Mouse (Mus musculus) limb, embryonic 14.5 days (tissue): ENCODE measurements around the gene Gm49368. TPM values are rescaled to one million over a fixed set of nuclear protein-coding genes. Genes with fewer than 3 reads are reported as not detected.

Source experiments
- ATAC-seq: fragments of 200-750 bp; cut with Nextera tagmentation; 2 replicates; pipeline ENCODE4 v1.8.0; 2017; ENCODE audit warnings: low read depth, moderate number of reproducible peaks, moderate TSS enrichment; ENCODE audit not compliant: low FRiP score
- DNase-seq: peaks from one replicate; pipeline ENCODE4 v3.0.0-alpha.2; 2015; ENCODE audit warnings: low spot score
- H3K27ac ChIP-seq: fragments of 300-500 bp; sonication (generic); replicated peaks from 2 replicates; pipeline ENCODE4 v1.5.1; 2014; ENCODE audit warnings: low read depth, mild to moderate bottlenecking, low read length, moderate library complexity, mixed read lengths
- H3K27me3 ChIP-seq: fragments of 300-500 bp; sonication (generic); 2 replicates; pipeline ENCODE4 v1.6.1; 2014; ENCODE audit warnings: low read length, mixed read lengths; ENCODE audit not compliant: control insufficient read depth, insufficient read depth
- H3K36me3 ChIP-seq: fragments of 300-500 bp; sonication (generic); 2 replicates; pipeline ENCODE4 v1.6.1; 2014; ENCODE audit warnings: mild to moderate bottlenecking, low read length, moderate library complexity, mixed read lengths; ENCODE audit not compliant: control insufficient read depth, insufficient read depth
- H3K4me1 ChIP-seq: fragments of 300-500 bp; sonication (generic); 2 replicates; pipeline ENCODE4 v1.6.1; 2014; ENCODE audit warnings: antibody characterized with exemption, low read length, mixed read lengths; ENCODE audit not compliant: control insufficient read depth, insufficient read depth
- H3K4me2 ChIP-seq: fragments of 300-500 bp; sonication (generic); replicated peaks from 2 replicates; pipeline ENCODE4 v1.6.1; 2014; ENCODE audit warnings: low read depth, mild to moderate bottlenecking, low read length, moderate library complexity; ENCODE audit not compliant: severe bottlenecking
- H3K4me3 ChIP-seq: fragments of 300-500 bp; sonication (generic); replicated peaks from 2 replicates; pipeline ENCODE4 v1.5.1; 2014; ENCODE audit warnings: low read length
- H3K9ac ChIP-seq: fragments of 300-500 bp; sonication (generic); 2 replicates; pipeline ENCODE4 v1.6.1; 2014; ENCODE audit warnings: mild to moderate bottlenecking, low read depth, low read length, moderate library complexity; ENCODE audit not compliant: severe bottlenecking
- H3K9me3 ChIP-seq: fragments of 300-500 bp; sonication (generic); 2 replicates; pipeline ENCODE4 v1.6.1; 2016; ENCODE audit warnings: low read length; ENCODE audit not compliant: control insufficient read depth
- POLR2A ChIP-seq: fragments of 200-500 bp; IDR thresholded peaks from 2 replicates; pipeline ENCODE4 v1.8.0; 2012; ENCODE audit warnings: inconsistent platforms, mild to moderate bottlenecking, moderate library complexity, borderline replicate concordance; ENCODE audit not compliant: insufficient read depth, insufficient read length; ENCODE audit errors: extremely low read depth
- WGBS: fragments of 180-500 bp; shearing (Covaris S2); extraction: QIAGEN DNeasy Blood & Tissue Kit; methylation state at CpG from one replicate; pipeline ENCODE4 v1.1.7; 2014; 5-methylcytosine and 5-hydroxymethylcytosine counted together
- polyA plus RNA-seq, 2 experiments: library from polyadenylated mRNA; depleted of rRNA in 1 of 2; stranded (reverse) in 1 of 2; unstranded in 1 of 2; fragments of >200 nt; fragmentation: Nextera tagmentation in 1 of 2; extraction: Ambion mirVana in 1 of 2; gene quantifications; 2 replicates each; pipeline versions ENCODE4 v1.2.1 to v1.2.3; 2012 to 2014

The Gm49368 gene
- polyA plus RNA-seq, 2 experiments, result 0.01 TPM; not detected in 1

- H3K9ac ChIP-seq, result no peak overlapping the region
- WGBS, result 48% methylated on average over 3 of the region's 3 CpGs
- ATAC-seq, result no peak
- no peaks in the 10 kb centered on the region for H3K27me3 ChIP-seq
- no peak for TF ChIP-seq POLR2A
- no peaks in the 10 kb centered on the region for H3K36me3 ChIP-seq
- no peak for DNase-seq
- no peak overlapping the region for H3K4me3 ChIP-seq
- no peak overlapping the region for H3K4me2 ChIP-seq
- H3K4me1 ChIP-seq, result no peaks in the 10 kb centered on the region
- H3K27ac ChIP-seq, result no peak overlapping the region
- no peaks in the 10 kb centered on the region for H3K9me3 ChIP-seq
These were observed 107.5 kb downstream of the Gm49368 start for GRCm38 (mm10) chr7:128169996-128170395.

Other genes starting within 250 kb of the Gm49368 start
- 116 and 147 TPM in 2 replicates for gene Stx4a, start 238.4 kb upstream of the Gm49368 start, polyA plus RNA-seq (2012; rRNA removed)
- gene Stx4a, start 238.4 kb upstream of the Gm49368 start, polyA plus RNA-seq (2014; fragmentation: Nextera tagmentation; extraction: Ambion mirVana), result 38.8 and 41.0 TPM in 2 replicates
- 43.9 and 52.1 TPM in 2 replicates for gene Stx1b, start 238.1 kb upstream of the Gm49368 start, polyA plus RNA-seq (2012; rRNA removed)
- gene Stx1b, start 238.1 kb upstream of the Gm49368 start, polyA plus RNA-seq (2014; fragmentation: Nextera tagmentation; extraction: Ambion mirVana), result 4.0 and 6.3 TPM in 2 replicates
- gene Zfp646, start 186.5 kb upstream of the Gm49368 start, polyA plus RNA-seq (2012; rRNA removed), result 19.1 and 20.1 TPM in 2 replicates
- gene Zfp646, start 186.5 kb upstream of the Gm49368 start, polyA plus RNA-seq (2014; fragmentation: Nextera tagmentation; extraction: Ambion mirVana), result 12.4 and 15.3 TPM in 2 replicates
- gene Zfp668, start 185.9 kb upstream of the Gm49368 start, polyA plus RNA-seq (2012; rRNA removed), result 11.0 and 14.9 TPM in 2 replicates
- gene Zfp668, start 185.9 kb upstream of the Gm49368 start, polyA plus RNA-seq (2014; fragmentation: Nextera tagmentation; extraction: Ambion mirVana), result 10.9 and 14.8 TPM in 2 replicates
- 6.9 and 9.6 TPM in 2 replicates for gene Prss53, start 171.7 kb upstream of the Gm49368 start, polyA plus RNA-seq (2012; rRNA removed)
- gene Prss53, start 171.7 kb upstream of the Gm49368 start, polyA plus RNA-seq (2014; fragmentation: Nextera tagmentation; extraction: Ambion mirVana), result 1.3 and 2.0 TPM in 2 replicates
- not detected in 2 replicates for gene Gm21974, start 167.2 kb upstream of the Gm49368 start, polyA plus RNA-seq (2012; rRNA removed)
- not detected in 2 replicates for gene Gm21974, start 167.2 kb upstream of the Gm49368 start, polyA plus RNA-seq (2014; fragmentation: Nextera tagmentation; extraction: Ambion mirVana)
- 242 and 335 TPM in 2 replicates for gene Vkorc1, start 167.1 kb upstream of the Gm49368 start, polyA plus RNA-seq (2012; rRNA removed)
- gene Vkorc1, start 167.1 kb upstream of the Gm49368 start, polyA plus RNA-seq (2014; fragmentation: Nextera tagmentation; extraction: Ambion mirVana), result 244 and 256 TPM in 2 replicates
- 67.0 and 94.6 TPM in 2 replicates for gene Bckdk, start 158.6 kb upstream of the Gm49368 start, polyA plus RNA-seq (2012; rRNA removed)
- gene Bckdk, start 158.6 kb upstream of the Gm49368 start, polyA plus RNA-seq (2014; fragmentation: Nextera tagmentation; extraction: Ambion mirVana), result 116 and 122 TPM in 2 replicates
- 35.2 and 43.4 TPM in 2 replicates for gene Kat8, start 150.2 kb upstream of the Gm49368 start, polyA plus RNA-seq (2012; rRNA removed)
- gene Kat8, start 150.2 kb upstream of the Gm49368 start, polyA plus RNA-seq (2014; fragmentation: Nextera tagmentation; extraction: Ambion mirVana), result 39.1 and 45.4 TPM in 2 replicates
- 6.3 and 7.0 TPM in 2 replicates for gene Prss8, start 132.6 kb upstream of the Gm49368 start, polyA plus RNA-seq (2012; rRNA removed)
- 6.2 and 7.0 TPM in 2 replicates for gene Prss8, start 132.6 kb upstream of the Gm49368 start, polyA plus RNA-seq (2014; fragmentation: Nextera tagmentation; extraction: Ambion mirVana)
- gene Prss36, start 116.0 kb upstream of the Gm49368 start, polyA plus RNA-seq (2012; rRNA removed), result 14.5 and 16.9 TPM in 2 replicates
- gene Prss36, start 116.0 kb upstream of the Gm49368 start, polyA plus RNA-seq (2014; fragmentation: Nextera tagmentation; extraction: Ambion mirVana), result 11.7 and 14.1 TPM in 2 replicates
- gene Fus, start 95.2 kb upstream of the Gm49368 start, polyA plus RNA-seq (2012; rRNA removed), result 919 and 999 TPM in 2 replicates
- gene Fus, start 95.2 kb upstream of the Gm49368 start, polyA plus RNA-seq (2014; fragmentation: Nextera tagmentation; extraction: Ambion mirVana), result 60.9 and 68.7 TPM in 2 replicates
- 53.1 and 59.3 TPM in 2 replicates for gene Pycard, start 68.8 kb upstream of the Gm49368 start, polyA plus RNA-seq (2012; rRNA removed)
- gene Pycard, start 68.8 kb upstream of the Gm49368 start, polyA plus RNA-seq (2014; fragmentation: Nextera tagmentation; extraction: Ambion mirVana), result 98.3 and 132 TPM in 2 replicates
- gene Trim72, start 58.7 kb upstream of the Gm49368 start, polyA plus RNA-seq (2012; rRNA removed), result 22.8 and 26.6 TPM in 2 replicates
- gene Trim72, start 58.7 kb upstream of the Gm49368 start, polyA plus RNA-seq (2014; fragmentation: Nextera tagmentation; extraction: Ambion mirVana), result 1.7 and 2.2 TPM in 2 replicates
- 2.4 and 2.5 TPM in 2 replicates for gene Itgam, start within 50 bp of the Gm49368 start, polyA plus RNA-seq (2012; rRNA removed)
- 1.1 and 1.2 TPM in 2 replicates for gene Itgam, start within 50 bp of the Gm49368 start, polyA plus RNA-seq (2014; fragmentation: Nextera tagmentation; extraction: Ambion mirVana)
- gene Itgax, start 66.9 kb downstream of the Gm49368 start, polyA plus RNA-seq (2012; rRNA removed), result 0.14 and 0.18 TPM in 2 replicates
- 0.06 and 0.17 TPM in 2 replicates for gene Itgax, start 66.9 kb downstream of the Gm49368 start, polyA plus RNA-seq (2014; fragmentation: Nextera tagmentation; extraction: Ambion mirVana)
- gene Itgad, start 91.7 kb downstream of the Gm49368 start, polyA plus RNA-seq (2012; rRNA removed), result not detected in 2 replicates
- not detected in 2 replicates for gene Itgad, start 91.7 kb downstream of the Gm49368 start, polyA plus RNA-seq (2014; fragmentation: Nextera tagmentation; extraction: Ambion mirVana)
- 53.8 and 80.3 TPM in 2 replicates for gene Cox6a2, start 143.7 kb downstream of the Gm49368 start, polyA plus RNA-seq (2012; rRNA removed)
- 40.2 and 70.8 TPM in 2 replicates for gene Cox6a2, start 143.7 kb downstream of the Gm49368 start, polyA plus RNA-seq (2014; fragmentation: Nextera tagmentation; extraction: Ambion mirVana)
- 21.2 and 31.9 TPM in 2 replicates for gene Armc5, start 174.7 kb downstream of the Gm49368 start, polyA plus RNA-seq (2012; rRNA removed)
- gene Armc5, start 174.7 kb downstream of the Gm49368 start, polyA plus RNA-seq (2014; fragmentation: Nextera tagmentation; extraction: Ambion mirVana), result 14.5 and 16.7 TPM in 2 replicates
- 3.2 and 3.4 TPM in 2 replicates for gene 9130023H24Rik, start 175.3 kb downstream of the Gm49368 start, polyA plus RNA-seq (2012; rRNA removed)
- 8.1 and 8.8 TPM in 2 replicates for gene 9130023H24Rik, start 175.3 kb downstream of the Gm49368 start, polyA plus RNA-seq (2014; fragmentation: Nextera tagmentation; extraction: Ambion mirVana)
- gene Tgfb1i1, start 184.1 kb downstream of the Gm49368 start, polyA plus RNA-seq (2012; rRNA removed), result 46.0 and 55.5 TPM in 2 replicates
- gene Tgfb1i1, start 184.1 kb downstream of the Gm49368 start, polyA plus RNA-seq (2014; fragmentation: Nextera tagmentation; extraction: Ambion mirVana), result 51.2 and 55.4 TPM in 2 replicates
- gene Slc5a2, start 203.0 kb downstream of the Gm49368 start, polyA plus RNA-seq (2012; rRNA removed), result 0.04 TPM in 1 of 2 replicates, not detected in the other
- gene Slc5a2, start 203.0 kb downstream of the Gm49368 start, polyA plus RNA-seq (2014; fragmentation: Nextera tagmentation; extraction: Ambion mirVana), result not detected in 2 replicates
- 46.1 and 52.6 TPM in 2 replicates for gene BC017158, start 235.5 kb downstream of the Gm49368 start, polyA plus RNA-seq (2012; rRNA removed)
- 28.5 and 31.8 TPM in 2 replicates for gene BC017158, start 235.5 kb downstream of the Gm49368 start, polyA plus RNA-seq (2014; fragmentation: Nextera tagmentation; extraction: Ambion mirVana)